Mouse (Mus musculus) intestine, embryonic 16.5 days (tissue): ENCODE measurements around the gene Cdca5. TPM values are rescaled to one million over a fixed set of nuclear protein-coding genes. Genes with fewer than 3 reads are reported as not detected.

ENCODE experiments used
- ATAC-seq: fragments of 200-750 bp; cut with Nextera tagmentation; 2 replicates; pipeline ENCODE4 v1.8.0; 2017; ENCODE audit warnings: moderate TSS enrichment, moderate library complexity
- H3K27ac ChIP-seq: fragments of 300-500 bp; sonication (generic); 2 replicates; pipeline ENCODE4 v1.5.1; 2014; ENCODE audit warnings: mild to moderate bottlenecking, low read length
- H3K27me3 ChIP-seq: fragments of 300-500 bp; sonication (generic); replicated peaks from 2 replicates; pipeline ENCODE4 v1.6.1; 2014; ENCODE audit warnings: low read length, control low read depth, mixed read lengths; ENCODE audit not compliant: control insufficient read depth, insufficient read depth
- H3K36me3 ChIP-seq: fragments of 300-500 bp; sonication (generic); 2 replicates; pipeline ENCODE4 v1.6.1; 2014; ENCODE audit warnings: low read length, control low read depth; ENCODE audit not compliant: control insufficient read depth, insufficient read depth
- H3K4me1 ChIP-seq: fragments of 300-500 bp; sonication (generic); 2 replicates; pipeline ENCODE4 v1.6.1; 2014; ENCODE audit warnings: low read length, control low read depth, mixed read lengths; ENCODE audit not compliant: control insufficient read depth, insufficient read depth
- H3K4me2 ChIP-seq: fragments of 300-500 bp; sonication (generic); 2 replicates; pipeline ENCODE4 v1.6.1; 2014; ENCODE audit warnings: low read depth, low read length, control low read depth
- H3K4me3 ChIP-seq: fragments of 300-500 bp; sonication (generic); 2 replicates; pipeline ENCODE4 v1.5.1; 2014; ENCODE audit warnings: mild to moderate bottlenecking, low read length
- H3K9ac ChIP-seq: fragments of 300-500 bp; sonication (generic); 2 replicates; pipeline ENCODE4 v1.6.1; 2014; ENCODE audit warnings: low read depth, low read length
- H3K9me3 ChIP-seq: fragments of 300-500 bp; sonication (generic); 2 replicates; pipeline ENCODE4 v1.6.1; 2016; ENCODE audit warnings: low read length, control low read depth; ENCODE audit not compliant: control insufficient read depth
- WGBS: fragments of 180-500 bp; shearing (Covaris S2); extraction: QIAGEN DNeasy Blood & Tissue Kit; methylation state at CpG from one replicate; pipeline ENCODE4 v1.1.7; 2014; 5-methylcytosine and 5-hydroxymethylcytosine counted together
- microRNA-seq: library from miRNA; unstranded; fragments of <30 nt; microRNA quantifications from one replicate; pipeline ENCODE4, GENCODE M21; 2016
- polyA plus RNA-seq: library from polyadenylated mRNA; unstranded; fragments of >200 nt; fragmentation: Nextera tagmentation; extraction: Ambion mirVana; gene quantifications from 2 replicates; pipeline ENCODE4 v1.2.1, GENCODE M21; 2015

Gene Cdca5
- polyA plus RNA-seq, 1 experiment from 2014 or later, result 31.4 TPM

- Histone ChIP-seq H3K4me3 (peak within 1 kb of the TSS; percentile 75), H3K36me3 (peaks cover 4% of the 10 kb centered on the region; the same call in 1 of the 2 replicates), H3K4me1 (0 out of 2 replicates have a peak, but pooled peaks cover 3% of the 10 kb centered on the region), H3K9ac (peak within 1 kb of the TSS; percentile 86), H3K27ac (peak within 1 kb of the TSS; percentile 93), H3K27me3 (no peaks in the 10 kb centered on the region), H3K4me2 (peak within 1 kb of the TSS; percentile 83), H3K9me3 (no peaks in the 10 kb centered on the region)
- ATAC-seq, result peak; percentile 79
- WGBS, result under 1% methylated on average over 15 of the region's 15 CpGs
Measured at GRCm38 (mm10) chr19:6141394-6141749, 56.6 kb downstream of the Cdca5 start, which contains the start of gene Arl2. Arl2 (minus strand) TSS chr19:6141548.

Small RNAs within 50 kb of the gene (microRNA-seq; reads per million reads assigned to microRNA genes)
- 0.68 reads per million for gene Mir6988

Other genes starting within 250 kb of the Cdca5 start
- 31.1 and 31.7 TPM in 2 replicates for gene Frmd8, start 209.7 kb upstream of the Cdca5 start, polyA plus RNA-seq
- gene Slc25a45, start 207.2 kb upstream of the Cdca5 start, polyA plus RNA-seq, result 3.4 and 4.1 TPM in 2 replicates
- 1.5 and 1.7 TPM in 2 replicates for gene Tigd3, start 190.8 kb upstream of the Cdca5 start, polyA plus RNA-seq
- 109 and 119 TPM in 2 replicates for gene Dpf2, start 172.0 kb upstream of the Cdca5 start, polyA plus RNA-seq
- gene Cdc42ep2, start 160.2 kb upstream of the Cdca5 start, polyA plus RNA-seq, result 14.7 and 15.1 TPM in 2 replicates
- 58.4 and 61.7 TPM in 2 replicates for gene Pola2, start 120.8 kb upstream of the Cdca5 start, polyA plus RNA-seq
- not detected in 2 replicates for gene Slc22a20, start 98.8 kb upstream of the Cdca5 start, polyA plus RNA-seq
- 11.8 and 12.4 TPM in 2 replicates for gene Capn1, start 69.1 kb upstream of the Cdca5 start, polyA plus RNA-seq
- gene Syvn1, start 38.4 kb upstream of the Cdca5 start, polyA plus RNA-seq, result 29.1 and 36.4 TPM in 2 replicates
- 71.4 and 79.5 TPM in 2 replicates for gene Mrpl49, start 27.2 kb upstream of the Cdca5 start, polyA plus RNA-seq
- 868 and 882 TPM in 2 replicates for gene Fau, start 27.1 kb upstream of the Cdca5 start, polyA plus RNA-seq
- gene Znhit2, start 23.8 kb upstream of the Cdca5 start, polyA plus RNA-seq, result 27.6 and 29.9 TPM in 2 replicates
- gene Tm7sf2, start 16.6 kb upstream of the Cdca5 start, polyA plus RNA-seq, result 37.3 and 39.0 TPM in 2 replicates
- 66.7 and 68.2 TPM in 2 replicates for gene Vps51, start 7.8 kb upstream of the Cdca5 start, polyA plus RNA-seq
- not detected in 2 replicates for gene Tmem262, start 5.0 kb upstream of the Cdca5 start, polyA plus RNA-seq
- gene Gm28374, start 2.7 kb upstream of the Cdca5 start, polyA plus RNA-seq, result 1.2 and 1.7 TPM in 2 replicates
- gene Zfpl1, start within 50 bp of the Cdca5 start, polyA plus RNA-seq, result 66.1 and 68.0 TPM in 2 replicates
- gene AC131692.1, start 9.4 kb downstream of the Cdca5 start, polyA plus RNA-seq, result 0.28 and 0.29 TPM in 2 replicates
- gene Naaladl1, start 20.8 kb downstream of the Cdca5 start, polyA plus RNA-seq, result 71.9 and 102 TPM in 2 replicates
- gene Sac3d1, start 33.7 kb downstream of the Cdca5 start, polyA plus RNA-seq, result 33.4 and 35.7 TPM in 2 replicates
- gene Snx15, start 43.3 kb downstream of the Cdca5 start, polyA plus RNA-seq, result 36.8 and 37.0 TPM in 2 replicates
- gene Batf2, start 56.0 kb downstream of the Cdca5 start, polyA plus RNA-seq, result 1.1 and 1.8 TPM in 2 replicates
- gene Arl2, start 56.6 kb downstream of the Cdca5 start, polyA plus RNA-seq, result 102 and 103 TPM in 2 replicates
- not detected in 2 replicates for gene Majin, start 99.4 kb downstream of the Cdca5 start, polyA plus RNA-seq
- gene Gpha2, start 141.4 kb downstream of the Cdca5 start, polyA plus RNA-seq, result 0.23 and 0.65 TPM in 2 replicates
- 21.0 and 23.5 TPM in 2 replicates for gene Ppp2r5b, start 150.9 kb downstream of the Cdca5 start, polyA plus RNA-seq
- gene Atg2a, start 156.7 kb downstream of the Cdca5 start, polyA plus RNA-seq, result 7.4 and 8.4 TPM in 2 replicates
- gene Ehd1, start 191.7 kb downstream of the Cdca5 start, polyA plus RNA-seq, result 135 and 158 TPM in 2 replicates
- 1.2 and 1.5 TPM in 2 replicates for gene Cdc42bpg, start 221.5 kb downstream of the Cdca5 start, polyA plus RNA-seq
- 61.3 and 61.4 TPM in 2 replicates for gene Men1, start 250.0 kb downstream of the Cdca5 start, polyA plus RNA-seq